Mouse (Mus musculus) E14TG2a.4 (cell line): ENCODE results near the gene Tex35.

Source experiments
- CTCF ChIP-seq: conservative IDR thresholded peaks from 2 replicates; pipeline ENCODE4 v1.5.1; 2014; ENCODE audit warnings: low read length
- NANOG ChIP-seq: IDR thresholded peaks from 2 replicates; pipeline ENCODE4 v1.6.1; 2014; ENCODE audit warnings: borderline replicate concordance, low read length, mixed read lengths

DNA sequence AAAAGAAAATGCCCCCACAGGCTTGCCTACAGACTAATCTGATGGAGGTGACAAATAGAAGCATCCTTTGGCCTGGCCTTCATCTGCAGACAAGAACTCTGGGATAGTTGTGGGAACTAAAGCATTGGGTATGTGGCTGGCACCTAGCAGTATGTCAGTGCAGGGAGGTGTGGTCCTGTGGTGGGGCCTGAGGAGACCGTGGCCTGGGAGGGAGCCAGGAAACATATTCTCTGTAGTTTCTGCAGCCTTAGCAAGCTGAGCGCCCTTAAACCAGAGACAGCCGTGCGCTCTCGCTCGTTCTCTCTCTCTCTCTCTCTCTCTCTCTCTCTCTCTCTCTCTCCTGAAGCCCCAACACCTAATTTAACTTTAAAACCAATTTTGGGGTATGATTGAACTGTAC is 34.1 kb downstream of the Tex35 start:
- TF ChIP-seq CTCF (no peak), NANOG (no peak)
